Mouse (Mus musculus) urinary bladder, postnatal 25 days (tissue): ENCODE measurements around the gene Atn1.

Experiments
- DNase-seq: peaks from one replicate; pipeline ENCODE4 v3.0.0; 2022; ENCODE audit warnings: low spot score

Atn1 gene

GRCm38 (mm10) chr6:124740888-124741761 is 15.2 kb downstream of the Atn1 start, which contains the start of gene Grcc10:
TSS of gene Grcc10 (minus strand) at chr6:124741374.
- DNase-seq = peak; percentile 83

DNA sequence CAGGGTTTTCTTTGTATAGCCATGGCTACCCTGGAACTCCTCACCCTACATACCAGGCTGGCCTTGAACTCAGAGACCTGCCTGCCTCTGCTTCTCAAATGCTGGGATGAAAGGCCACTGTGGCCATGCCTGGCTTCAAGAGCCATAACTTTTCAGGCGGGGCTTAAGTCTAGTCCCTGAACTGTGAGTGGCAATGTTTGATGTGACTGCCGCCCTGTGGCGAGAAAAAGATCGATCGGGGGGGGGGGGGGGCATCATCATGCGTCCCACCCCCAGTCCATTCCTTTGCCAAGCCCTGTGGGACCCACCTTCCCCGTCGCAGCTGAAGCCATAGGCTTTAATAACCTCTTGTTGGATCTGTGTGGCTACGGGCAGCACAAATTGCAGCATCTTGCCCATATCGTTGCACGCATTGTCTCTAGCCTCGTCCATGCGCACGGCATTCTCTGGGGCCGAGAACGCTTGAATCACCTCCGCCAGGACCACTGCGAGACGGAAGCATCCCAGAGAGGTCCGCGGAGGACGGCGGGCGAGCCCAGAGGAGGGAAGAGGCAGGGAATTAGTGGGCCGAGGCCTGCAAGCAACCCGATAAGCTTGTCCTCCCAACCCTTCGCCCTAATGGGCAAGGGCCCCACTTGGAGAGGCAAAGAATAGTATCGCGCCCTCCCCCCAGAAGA is 16.0 kb downstream of the Atn1 start:
- no peak for DNase-seq

DNA sequence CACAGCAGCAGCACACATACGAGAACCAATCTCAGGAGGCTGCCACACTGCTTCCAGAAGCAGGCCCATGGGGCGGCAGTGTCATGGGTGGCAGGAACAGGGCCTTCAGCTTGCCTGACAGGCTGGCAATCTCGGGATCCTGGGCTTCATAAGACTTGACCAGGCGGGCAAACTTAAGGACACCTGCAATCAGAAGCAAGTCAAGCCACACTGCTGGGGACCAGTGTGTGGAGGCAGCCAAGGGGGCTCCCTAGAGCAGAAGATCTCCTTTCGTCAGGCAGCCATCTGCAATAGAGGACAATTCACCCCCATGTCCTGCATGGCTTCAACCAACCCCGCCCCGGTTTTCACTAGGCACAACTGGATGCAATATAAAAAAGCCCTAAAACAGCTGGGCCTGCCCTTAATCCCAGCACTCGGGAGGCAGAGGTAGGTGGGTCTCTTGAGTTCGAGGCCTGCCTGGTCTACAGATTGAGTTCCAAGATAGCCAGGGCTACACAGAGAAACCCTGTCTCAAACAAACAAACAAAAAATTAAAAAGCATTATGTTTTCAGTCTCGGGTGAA is 17.0 kb downstream of the Atn1 start:
- no peak for DNase-seq

DNA sequence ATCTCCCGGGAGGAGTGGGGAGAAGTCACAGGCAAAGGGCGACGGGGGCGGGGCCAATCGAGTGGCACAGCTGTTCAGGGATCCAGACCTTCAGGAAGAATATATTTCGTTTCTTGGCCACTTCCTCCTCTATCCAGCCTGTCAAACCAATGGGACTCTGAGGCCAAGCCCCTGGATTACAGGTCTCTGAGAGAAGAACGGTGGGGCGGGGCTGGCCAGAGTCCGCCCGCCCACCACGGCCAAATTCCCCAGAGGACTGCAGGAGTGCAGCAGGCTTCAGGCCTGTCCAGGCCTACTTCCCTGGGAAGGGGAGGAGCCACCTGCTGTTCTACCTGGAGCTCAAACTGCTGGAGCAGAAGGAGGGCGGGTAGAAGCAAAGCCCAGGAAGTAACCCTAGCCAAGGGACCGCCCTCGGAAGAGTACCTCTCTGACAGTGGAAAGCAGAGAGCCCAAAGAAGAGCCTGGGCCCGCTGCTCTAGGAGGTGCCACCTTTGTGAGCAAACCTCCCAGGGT is 17.8 kb downstream of the Atn1 start, which contains the start of gene Ptpn6:
Gene Ptpn6 (minus strand): TSS at position 204 of the 513 bp plus-strand sequence.
- DNase-seq = peak; percentile 53

- no peak for DNase-seq
Observed at GRCm38 (mm10) chr6:124737040-124737439, 19.3 kb downstream of the Atn1 start.

- no peak for DNase-seq
Observed at GRCm38 (mm10) chr6:124734417-124734816, 21.9 kb downstream of the Atn1 start.

- no peak for DNase-seq
Observed at GRCm38 (mm10) chr6:124732476-124733370, 23.6 kb downstream of the Atn1 start.

DNA sequence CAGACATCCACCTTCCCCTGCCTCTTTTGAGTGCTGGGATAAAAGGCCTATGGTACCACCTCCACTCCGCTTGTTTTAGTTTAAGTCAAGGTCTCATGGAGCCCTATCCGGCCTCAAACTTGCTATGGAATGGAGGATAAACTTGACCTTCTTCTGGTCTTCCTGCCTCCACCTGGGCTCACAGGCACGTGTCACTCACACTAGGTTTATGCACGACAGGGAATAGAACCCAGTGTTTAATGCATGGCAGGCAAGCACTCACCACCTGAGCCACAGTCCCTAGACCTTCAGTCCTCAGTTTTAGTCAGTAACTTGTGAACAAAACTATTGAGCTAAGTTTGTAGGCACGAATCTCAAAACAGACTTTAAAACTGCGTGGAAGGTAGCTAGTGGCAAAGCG is 25.3 kb downstream of the Atn1 start:
- no peak for DNase-seq

- no peak for DNase-seq
Observed at GRCm38 (mm10) chr6:124729850-124730705, 26.2 kb downstream of the Atn1 start.

- DNase-seq = no peak
Observed at GRCm38 (mm10) chr6:124728621-124729020, 27.7 kb downstream of the Atn1 start.

GRCm38 (mm10) chr6:124724472-124724871 is 31.9 kb downstream of the Atn1 start:
- DNase-seq = no peak

GRCm38 (mm10) chr6:124723541-124723940 is 32.8 kb downstream of the Atn1 start:
- DNase-seq = no peak

- no peak for DNase-seq
Observed at GRCm38 (mm10) chr6:124722876-124723473, 33.3 kb downstream of the Atn1 start.

DNA sequence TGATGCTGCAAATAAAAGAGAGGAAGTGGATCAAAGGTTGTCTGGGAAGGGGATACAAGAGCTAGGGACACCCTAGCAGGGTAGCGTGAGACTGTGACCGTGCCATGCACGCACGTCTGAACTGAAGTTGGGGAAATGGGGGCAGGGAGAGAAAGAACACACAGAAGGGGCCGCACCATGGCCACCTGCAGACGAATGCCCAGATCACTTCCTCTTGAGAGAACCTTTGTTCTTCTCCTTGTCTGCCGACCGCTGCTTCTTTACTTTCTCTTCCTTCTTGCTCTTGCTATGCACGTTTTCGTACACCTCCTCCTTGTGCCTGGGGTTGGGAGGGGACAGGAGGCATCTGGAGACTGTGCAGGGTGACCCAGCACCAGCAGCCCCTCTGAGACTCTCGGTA is 35.4 kb downstream of the Atn1 start:
- DNase-seq = no peak

GRCm38 (mm10) chr6:124719354-124719978 is 36.9 kb downstream of the Atn1 start:
- no peak for DNase-seq

GRCm38 (mm10) chr6:124718703-124719102 is 37.6 kb downstream of the Atn1 start:
- peak; percentile 74 for DNase-seq

DNA sequence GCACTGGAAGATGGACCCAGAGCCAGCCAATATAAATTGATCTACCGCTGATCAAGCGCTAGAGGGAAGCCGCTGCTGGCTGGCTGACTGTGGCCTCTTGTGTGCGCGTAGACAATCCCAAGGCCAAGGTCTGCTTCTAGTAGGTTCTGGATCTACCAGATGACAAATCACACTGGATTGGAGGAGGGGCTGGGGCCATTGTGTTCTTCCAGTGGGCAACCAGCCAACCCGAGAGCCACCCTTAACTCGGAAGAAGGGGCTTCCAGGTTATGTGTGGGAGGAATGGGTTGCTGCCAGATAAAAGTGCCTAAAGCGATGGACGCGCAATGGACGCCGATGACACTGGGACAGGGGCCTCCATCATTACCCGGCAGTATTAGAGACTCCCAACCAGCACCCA is 38.4 kb downstream of the Atn1 start:
- no peak for DNase-seq

GRCm38 (mm10) chr6:124716864-124717490 is 39.3 kb downstream of the Atn1 start:
- DNase-seq = no peak

GRCm38 (mm10) chr6:124712918-124713317 is 43.4 kb downstream of the Atn1 start:
- DNase-seq = no peak
